Mouse (Mus musculus): ENCODE results near the gene Psat1.

- TF ChIP-seq POLR2A (IDR thresholded peaks at IDR 0.05; ENCODE audit: low read depth, low read length) (no peak), CTCF (IDR thresholded peaks at IDR 0.05; ENCODE audit: borderline replicate concordance, insufficient read depth, low read length) (no peak)
Observed at GRCm38 (mm10) chr19:15918111-15918510, 29.0 kb downstream of the Psat1 start.
